9 mouse cellular contexts compared by ENCODE assay signal in genomic region chr3:88503881-88504746, GRCm38 (mm10). TPM values are rescaled to one million over a fixed set of nuclear protein-coding genes. Genes with fewer than 3 reads are reported as not detected.
DNase-seq lines count a peak whose midpoint lies in the region; ATAC-seq and TF ChIP-seq lines count a peak whose summit lies in the region.
"Had no signal": no experiment of that assay in that cellular context is flagged by ENCODE, and none has a peak within 500 bp of the region (broad histone marks: within the 10 kb centered on the region; RNA-seq: fewer than 3 reads in every experiment).

No protein-coding gene starts in this region.

- no peaks in the 10 kb centered on the region for H3K36me3 ChIP-seq in macrophage (ENCODE audit: inconsistent target)
- H3K36me3 ChIP-seq: neural tube, embryonic 12.5 days had no signal

- H3K79me2 ChIP-seq in macrophage (ENCODE audit: inconsistent target) = peaks cover 37% of the 10 kb centered on the region

- H3K4me1 ChIP-seq in bone marrow macrophage, adult 2 months (ENCODE audit: control insufficient read depth, insufficient read depth, low read length) = peaks cover 34% of the 10 kb centered on the region

- no peak overlapping the region for H3K4me3 ChIP-seq in layer of hippocampus, adult 2 months
- H3K4me3 ChIP-seq in bone marrow macrophage, adult 2 months (ENCODE audit: insufficient read depth, low read length) = peak overlapping the region; percentile 20; the same call in 1 of the 2 replicates
- H3K4me3 ChIP-seq in macrophage (ENCODE audit: inconsistent target) = no peak overlapping the region

- ATAC-seq in granulocyte monocyte progenitor cell, adult 5-6 weeks (replicated peaks; ENCODE audit: poor library complexity, severe bottlenecking) = peak; percentile 45

- DNase-seq in layer of hippocampus, adult 2 months (ENCODE audit: low spot score in 2 of 2) = no peak
- no peak for DNase-seq in layer of hippocampus, adult 18-20 months (ENCODE audit: low spot score in 2 of 2)
- DNase-seq in adrenal gland, postnatal 25 days = no peak
- no peak for DNase-seq in urinary bladder, postnatal 25 days (ENCODE audit: low spot score)

- no peak for TF ChIP-seq CTCF in layer of hippocampus, adult 2 months (conservative IDR thresholded peaks at IDR 0.05)
- TF ChIP-seq CTCF in bone marrow macrophage, adult 2 months (IDR thresholded peaks at IDR 0.05; ENCODE audit: low read depth, low read length) = no peak

- 32% methylated on average over 7 of the region's 8 CpGs for WGBS in macrophage (ENCODE audit: missing documents)

- H3K27ac ChIP-seq in layer of hippocampus, adult 2 months = peak overlapping the region; percentile 92; the same call in 1 of the 2 replicates
- H3K27ac ChIP-seq in bone marrow macrophage, adult 2 months (ENCODE audit: insufficient read depth, low read depth, low read length) = peak overlapping the region; percentile 92
- H3K27ac ChIP-seq in macrophage = peak overlapping the region; percentile 82
- H3K27ac ChIP-seq: neural tube, embryonic 12.5 days had no signal

- TF ChIP-seq POLR2A in bone marrow macrophage, adult 2 months (IDR thresholded peaks at IDR 0.05; ENCODE audit: borderline replicate concordance, low read depth, low read length) = no peak

RNA-seq across cellular contexts. Expression of gene Lmna, which starts 5.6 kb away (rescaled TPM):
- total RNA-seq in layer of hippocampus, adult 2 months (2021) = 10 to 100 TPM; 34.6 to 36.1 TPM
- 10 to 100 TPM; 36.5 to 40.2 TPM for total RNA-seq in layer of hippocampus, adult 18-20 months (2021)
- 124 and 126 TPM in 2 replicates for polyA plus RNA-seq in bone marrow macrophage, adult 2 months (2012; ENCODE audit: insufficient read depth, insufficient read length, missing spikeins)
- not detected in 2 replicates for total RNA-seq in granulocyte monocyte progenitor cell, adult 5-6 weeks (2014; fragmentation: Nextera tagmentation)
- 0.41 and 1.6 TPM in 2 replicates for total RNA-seq in granulocyte monocyte progenitor cell, adult 5-6 weeks (2017)
- 100 to 1,000 TPM in 8 of 26 experiments, 10 to 100 TPM in 18; 18.3 to 483 (median 71.9) TPM for total RNA-seq in macrophage (2018; cell fraction: chromatin; rRNA removed)
- 100 to 1,000 TPM in 13 of 26 experiments, 10 to 100 TPM in 13; 61.7 to 262 (median 112) TPM for total RNA-seq in macrophage (2018; cell fraction: cytosol; rRNA removed)
- 100 to 1,000 TPM in 11 of 26 experiments, 10 to 100 TPM in 15; 40.2 to 222 (median 79.2) TPM for total RNA-seq in macrophage (2018; cell fraction: nucleus; rRNA removed)
- polyA plus RNA-seq in macrophage (2018) = 96.7 to 217 TPM (median 105 TPM) in 3 replicates
- 90.6 and 91.1 TPM in 2 replicates for total RNA-seq in adrenal gland, postnatal 25 days (2021)

RNA-seq across cellular contexts. Expression of gene Mex3a, which starts 28.1 kb away (rescaled TPM):
- total RNA-seq in layer of hippocampus, adult 2 months (2021) = 1 to 10 TPM; 2.8 to 3.7 TPM
- 1 to 10 TPM; 2.0 to 2.2 TPM for total RNA-seq in layer of hippocampus, adult 18-20 months (2021)
- polyA plus RNA-seq in bone marrow macrophage, adult 2 months (2012; ENCODE audit: insufficient read depth, insufficient read length, missing spikeins) = 0.13 and 0.16 TPM in 2 replicates
- total RNA-seq in granulocyte monocyte progenitor cell, adult 5-6 weeks (2014; fragmentation: Nextera tagmentation) = 3.8 and 5.1 TPM in 2 replicates
- total RNA-seq in granulocyte monocyte progenitor cell, adult 5-6 weeks (2017) = 1.7 and 2.5 TPM in 2 replicates
- total RNA-seq in macrophage (2018; cell fraction: chromatin; rRNA removed) = 1 to 10 TPM in 2 of 26 experiments, under 1 TPM in 17, not detected in 7; 0.11 to 1.7 (median 0.21) TPM
- under 1 TPM in 25 of 26 experiments, not detected in 1; 0.03 to 0.33 (median 0.06) TPM for total RNA-seq in macrophage (2018; cell fraction: cytosol; rRNA removed)
- 1 to 10 TPM in 2 of 26 experiments, under 1 TPM in 10, not detected in 14; 0.05 to 2.3 (median 0.19) TPM for total RNA-seq in macrophage (2018; cell fraction: nucleus; rRNA removed)
- polyA plus RNA-seq in macrophage (2018) = 0.08 to 0.10 TPM (median 0.10 TPM) in 3 replicates
- 3.3 and 3.5 TPM in 2 replicates for total RNA-seq in adrenal gland, postnatal 25 days (2021)

RNA-seq across cellular contexts. Expression of gene Sema4a, which starts 43.1 kb away (rescaled TPM):
- total RNA-seq in layer of hippocampus, adult 2 months (2021) = 10 to 100 TPM; 37.0 to 42.9 TPM
- 10 to 100 TPM; 40.4 to 41.5 TPM for total RNA-seq in layer of hippocampus, adult 18-20 months (2021)
- polyA plus RNA-seq in bone marrow macrophage, adult 2 months (2012; ENCODE audit: insufficient read depth, insufficient read length, missing spikeins) = 178 and 180 TPM in 2 replicates
- 24.0 and 38.5 TPM in 2 replicates for total RNA-seq in granulocyte monocyte progenitor cell, adult 5-6 weeks (2014; fragmentation: Nextera tagmentation)
- total RNA-seq in granulocyte monocyte progenitor cell, adult 5-6 weeks (2017) = 25.1 and 35.7 TPM in 2 replicates
- total RNA-seq in macrophage (2018; cell fraction: chromatin; rRNA removed) = 100 to 1,000 TPM in 6 of 26 experiments, 10 to 100 TPM in 20; 12.4 to 193 (median 60.3) TPM
- total RNA-seq in macrophage (2018; cell fraction: cytosol; rRNA removed) = 10 to 100 TPM in 19 of 26 experiments, 1 to 10 TPM in 7; 8.5 to 33.5 (median 15.5) TPM
- 100 to 1,000 TPM in 3 of 26 experiments, 10 to 100 TPM in 23; 24.0 to 139 (median 65.3) TPM for total RNA-seq in macrophage (2018; cell fraction: nucleus; rRNA removed)
- polyA plus RNA-seq in macrophage (2018) = 7.3 to 33.5 TPM (median 7.7 TPM) in 3 replicates
- 6.0 and 6.2 TPM in 2 replicates for total RNA-seq in adrenal gland, postnatal 25 days (2021)

RNA-seq across cellular contexts. Expression of gene Rab25, which starts 44.0 kb away (rescaled TPM):
- not detected for total RNA-seq in layer of hippocampus, adult 2 months (2021)
- total RNA-seq in layer of hippocampus, adult 18-20 months (2021) = not detected
- polyA plus RNA-seq in bone marrow macrophage, adult 2 months (2012; ENCODE audit: insufficient read depth, insufficient read length, missing spikeins) = not detected in 2 replicates
- 1.0 and 1.2 TPM in 2 replicates for total RNA-seq in granulocyte monocyte progenitor cell, adult 5-6 weeks (2014; fragmentation: Nextera tagmentation)
- not detected in 2 replicates for total RNA-seq in granulocyte monocyte progenitor cell, adult 5-6 weeks (2017)
- 1 to 10 TPM in 8 of 26 experiments, not detected in 18; 1.2 to 4.1 (median 2.6) TPM for total RNA-seq in macrophage (2018; cell fraction: chromatin; rRNA removed)
- total RNA-seq in macrophage (2018; cell fraction: cytosol; rRNA removed) = not detected
- 1 to 10 TPM in 2 of 26 experiments, under 1 TPM in 2, not detected in 22; 0.72 to 2.6 (median 0.99) TPM for total RNA-seq in macrophage (2018; cell fraction: nucleus; rRNA removed)
- not detected in 3 replicates for polyA plus RNA-seq in macrophage (2018)
- not detected in 2 replicates for total RNA-seq in adrenal gland, postnatal 25 days (2021)
- total RNA-seq: gastrocnemius, postnatal 25 days had no signal

RNA-seq across cellular contexts. Expression of gene Lamtor2, which starts 48.8 kb away (rescaled TPM):
- total RNA-seq in layer of hippocampus, adult 2 months (2021) = 100 to 1,000 TPM in 1 of 2 experiments, 10 to 100 TPM in 1; 96.0 to 106 TPM
- total RNA-seq in layer of hippocampus, adult 18-20 months (2021) = 100 to 1,000 TPM; 112 to 113 TPM
- 149 and 154 TPM in 2 replicates for polyA plus RNA-seq in bone marrow macrophage, adult 2 months (2012; ENCODE audit: insufficient read depth, insufficient read length, missing spikeins)
- 60.7 and 74.3 TPM in 2 replicates for total RNA-seq in granulocyte monocyte progenitor cell, adult 5-6 weeks (2014; fragmentation: Nextera tagmentation)
- total RNA-seq in granulocyte monocyte progenitor cell, adult 5-6 weeks (2017) = 102 and 122 TPM in 2 replicates
- total RNA-seq in macrophage (2018; cell fraction: chromatin; rRNA removed) = 10 to 100 TPM in 7 of 26 experiments, 1 to 10 TPM in 16, not detected in 3; 1.9 to 25.1 (median 4.5) TPM
- 100 to 1,000 TPM in 22 of 26 experiments, 10 to 100 TPM in 4; 84.4 to 168 (median 109) TPM for total RNA-seq in macrophage (2018; cell fraction: cytosol; rRNA removed)
- total RNA-seq in macrophage (2018; cell fraction: nucleus; rRNA removed) = 10 to 100 TPM in 24 of 26 experiments, 1 to 10 TPM in 2; 7.2 to 35.9 (median 19.1) TPM
- polyA plus RNA-seq in macrophage (2018) = 164 to 206 TPM (median 186 TPM) in 3 replicates
- 148 and 150 TPM in 2 replicates for total RNA-seq in adrenal gland, postnatal 25 days (2021)

Comparison
In these comparisons a context has a peak if more than half of its experiments do, and no peak if none do; other contexts are left out.
1. RNA of gene Lmna, which starts 5.6 kb away (total RNA-seq): 90.6 to 91.1 TPM in adrenal gland, postnatal 25 days, 36.5 to 40.2 TPM in layer of hippocampus, adult 18-20 months and 34.6 to 36.1 TPM in layer of hippocampus, adult 2 months; 0.41 to 1.6 TPM in granulocyte monocyte progenitor cell, adult 5-6 weeks; every median in the first group is over 10 times any median in the second.
2. Peak in every context shown above with its lines, with median percentiles within 50 percentile points of each other: H3K27ac ChIP-seq.